Mouse (Mus musculus): ENCODE results near the gene Mcpt4. TPM values are rescaled to one million over a fixed set of nuclear protein-coding genes. Genes with fewer than 3 reads are reported as not detected.
"Not testable (repeated sequence)": the region's sequence is repeated elsewhere in the genome, so short reads cannot be mapped to it uniquely, and the experiment has no call there.

Gene Mcpt4
- total RNA-seq (2021), result 1 to 10 TPM; 1.4 to 1.9 TPM

GRCm38 (mm10) chr14:56062213-56062612, at the start of gene Mcpt4:
Mcpt4 (minus strand) TSS chr14:56062313.
- DNase-seq (ENCODE audit: low spot score); intact Hi-C loops (cut with DNase I): not testable (repeated sequence)

GRCm38 (mm10) chr14:56105447-56106180, 43.5 kb upstream of the Mcpt4 start:
- no peak for DNase-seq (ENCODE audit: low spot score)
- intact Hi-C loops (cut with DNase I), result no loop called here

- DNase-seq (ENCODE audit: low spot score), result no peak
- intact Hi-C loops (cut with DNase I), result no loop called here
Observed at GRCm38 (mm10) chr14:56105016-56105415, 42.9 kb upstream of the Mcpt4 start.

- no peak for DNase-seq (ENCODE audit: low spot score)
- intact Hi-C loops (cut with DNase I), result no loop called here
Observed at GRCm38 (mm10) chr14:56103452-56103851, 41.3 kb upstream of the Mcpt4 start.

GRCm38 (mm10) chr14:56102386-56102785, 40.3 kb upstream of the Mcpt4 start, which contains the start of gene Ctsg:
Ctsg (minus strand) TSS chr14:56102574.
- intact Hi-C loops (cut with DNase I), result no loop called here

GRCm38 (mm10) chr14:56098940-56099339, 36.8 kb upstream of the Mcpt4 start:
- intact Hi-C loops (cut with DNase I), result no loop called here
- no peak for DNase-seq (ENCODE audit: low spot score)

More at GRCm38 (mm10) chr14:56102386-56102785, 40.3 kb upstream of the Mcpt4 start, which contains the start of gene Ctsg:
- DNase-seq (ENCODE audit: low spot score), result no peak

- intact Hi-C loops (cut with DNase I), result no loop called here
- DNase-seq (ENCODE audit: low spot score), result no peak
Observed at GRCm38 (mm10) chr14:56097597-56097996, 35.5 kb upstream of the Mcpt4 start.

- DNase-seq (ENCODE audit: low spot score), result no peak
- intact Hi-C loops (cut with DNase I), result no loop called here
Observed at GRCm38 (mm10) chr14:56093353-56093752, 31.2 kb upstream of the Mcpt4 start.

- no peak for DNase-seq (ENCODE audit: low spot score)
- intact Hi-C loops (cut with DNase I), result no loop called here
Observed at GRCm38 (mm10) chr14:56086711-56087110, 24.6 kb upstream of the Mcpt4 start.

GRCm38 (mm10) chr14:56085167-56085566, 23.1 kb upstream of the Mcpt4 start, which contains the start of gene Mcpt8:
Mcpt8 (minus strand) TSS chr14:56085273.
- no peak for DNase-seq (ENCODE audit: low spot score)
- intact Hi-C loops (cut with DNase I), result no loop called here

GRCm38 (mm10) chr14:56082016-56082415, 19.9 kb upstream of the Mcpt4 start:
- intact Hi-C loops (cut with DNase I), result no loop called here
- DNase-seq (ENCODE audit: low spot score), result no peak

- intact Hi-C loops (cut with DNase I), result no loop called here
Observed at GRCm38 (mm10) chr14:56057722-56058121, 4.4 kb downstream of the Mcpt4 start.

GRCm38 (mm10) chr14:56055408-56055807, 6.7 kb downstream of the Mcpt4 start:
- DNase-seq (ENCODE audit: low spot score), result no peak
- intact Hi-C loops (cut with DNase I), result no loop called here

More at GRCm38 (mm10) chr14:56057722-56058121, 4.4 kb downstream of the Mcpt4 start:
- DNase-seq (ENCODE audit: low spot score), result no peak

GRCm38 (mm10) chr14:56041792-56042191, 20.3 kb downstream of the Mcpt4 start, which contains the start of gene Mcpt2:
Mcpt2 (plus strand) TSS chr14:56042041.
- intact Hi-C loops (cut with DNase I); DNase-seq (ENCODE audit: low spot score): not testable (repeated sequence)

GRCm38 (mm10) chr14:56034433-56034832, 27.7 kb downstream of the Mcpt4 start:
- intact Hi-C loops (cut with DNase I), result no loop called here
- DNase-seq (ENCODE audit: low spot score), result no peak

- intact Hi-C loops (cut with DNase I); DNase-seq (ENCODE audit: low spot score): not testable (repeated sequence)
Observed at GRCm38 (mm10) chr14:56030395-56030794, 31.7 kb downstream of the Mcpt4 start, which contains the start of gene Mcpt9. Mcpt9 (minus strand) TSS chr14:56030495.

- intact Hi-C loops (cut with DNase I); DNase-seq (ENCODE audit: low spot score): not testable (repeated sequence)
Observed at GRCm38 (mm10) chr14:56021305-56021704, 40.8 kb downstream of the Mcpt4 start.

- intact Hi-C loops (cut with DNase I), result no loop called here
- DNase-seq (ENCODE audit: low spot score), result no peak
Observed at GRCm38 (mm10) chr14:56019446-56019845, 42.7 kb downstream of the Mcpt4 start.

- intact Hi-C loops (cut with DNase I); DNase-seq (ENCODE audit: low spot score): not testable (repeated sequence)
Observed at GRCm38 (mm10) chr14:56017671-56018070, 44.4 kb downstream of the Mcpt4 start, which contains the start of gene Mcpt1. Mcpt1 (plus strand) TSS chr14:56017971.

GRCm38 (mm10) chr14:56013924-56014323, 48.2 kb downstream of the Mcpt4 start:
- intact Hi-C loops (cut with DNase I), result no loop called here
- DNase-seq (ENCODE audit: low spot score), result no peak

- intact Hi-C loops (cut with DNase I), result no loop called here
- DNase-seq (ENCODE audit: low spot score), result no peak
Observed at GRCm38 (mm10) chr14:56013147-56013546, 49.0 kb downstream of the Mcpt4 start.

All from heart, postnatal 25 days (tissue).